Mouse (Mus musculus): ENCODE measurements around the gene C2cd2l. TPM values are rescaled to one million over a fixed set of nuclear protein-coding genes. Genes with fewer than 3 reads are reported as not detected.
"Not testable (repeated sequence)": the region's sequence is repeated elsewhere in the genome, so short reads cannot be mapped to it uniquely, and the experiment has no call there.

The C2cd2l gene
- polyA plus RNA-seq, 1 experiment from 2014 or later = 10.3 TPM

- ATAC-seq = peak; percentile 95
- Histone ChIP-seq H3K4me1 (ENCODE audit: insufficient read depth, low read depth, low read length) (no peaks in the 10 kb centered on the region), H3K27ac (ENCODE audit: low read length) (peak overlapping the region; percentile 91), H3K9me3 (ENCODE audit: low read length) (no peaks in the 10 kb centered on the region), H3K27me3 (replicated peaks; ENCODE audit: insufficient read depth, low read length) (no peaks in the 10 kb centered on the region), H3K4me2 (replicated peaks; ENCODE audit: low read depth, low read length) (peak overlapping the region; percentile 83), H3K9ac (replicated peaks; ENCODE audit: low read depth) (peak overlapping the region; percentile 73), H3K4me3 (ENCODE audit: low read depth, low read length) (peak overlapping the region; percentile 69), H3K36me3 (ENCODE audit: insufficient read depth, low read length) (no peaks in the 10 kb centered on the region; the same call in 1 of the 2 replicates)
- no peak; the same call in 1 of the 2 replicates for TF ChIP-seq CTCF (IDR thresholded peaks at IDR 0.05)
- TF ChIP-seq EP300 (IDR thresholded peaks at IDR 0.05) = peak; percentile 49; the same call in 1 of the 2 replicates
- peak; percentile 95 for DNase-seq (ENCODE audit: low spot score)
- WGBS = under 1% methylated on average over 38 of the region's 38 CpGs
Measured at GRCm38 (mm10) chr9:44326371-44327063, 6.4 kb upstream of the C2cd2l start.

DNA sequence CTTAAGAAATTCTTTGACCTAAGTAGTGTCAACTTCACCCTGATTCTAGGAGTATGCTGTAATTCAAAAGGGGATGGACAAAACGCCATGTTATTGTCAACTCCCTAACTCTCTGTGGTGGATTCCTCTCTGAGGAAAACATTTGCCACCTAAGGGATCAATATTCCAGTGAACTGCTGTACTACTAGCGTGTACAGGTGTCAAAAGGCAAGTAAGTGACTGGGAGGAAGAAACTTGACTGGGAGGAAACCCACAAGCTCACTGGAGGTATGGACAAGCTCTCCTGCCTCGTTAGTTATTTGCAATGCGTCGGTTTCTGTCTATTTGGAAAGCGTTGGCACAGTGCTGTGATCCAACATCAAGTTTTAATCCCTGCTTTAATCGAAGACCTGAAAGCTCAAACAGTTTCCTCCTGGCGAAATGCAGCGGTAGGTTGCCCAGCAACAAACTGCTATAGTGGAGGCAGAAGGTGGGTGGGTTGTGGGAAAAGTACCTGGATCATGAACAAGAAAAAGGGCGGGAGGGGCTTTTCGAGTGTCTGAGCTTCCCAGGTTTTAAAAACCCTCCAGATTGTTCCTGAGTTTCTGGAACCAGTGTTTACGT, 5.8 kb upstream of the C2cd2l start, which contains the start of gene Dpagt1:
Gene Dpagt1, plus strand, starts transcription at position 252 of the 603 bp plus-strand sequence.
- TF ChIP-seq CTCF (IDR thresholded peaks at IDR 0.05) = no peak
- no peak for TF ChIP-seq EP300 (IDR thresholded peaks at IDR 0.05)
- WGBS = 2% methylated on average over 12 of the region's 12 CpGs
- peak; percentile 7 for ATAC-seq

GRCm38 (mm10) chr9:44325032-44325767, 5.1 kb upstream of the C2cd2l start:
- peak overlapping the region; percentile 91 for H3K27ac ChIP-seq (ENCODE audit: low read length)
- H3K9ac ChIP-seq (replicated peaks; ENCODE audit: low read depth) = 0 out of 2 replicates have a peak overlapping the region, but pooled peaks have one; percentile 46
- DNase-seq (ENCODE audit: low spot score); H3K4me3 ChIP-seq (ENCODE audit: low read depth, low read length); ATAC-seq; H3K27me3 ChIP-seq (replicated peaks; ENCODE audit: insufficient read depth, low read length); H3K4me1 ChIP-seq (ENCODE audit: insufficient read depth, low read depth, low read length); H3K9me3 ChIP-seq (ENCODE audit: low read length); H3K36me3 ChIP-seq (ENCODE audit: insufficient read depth, low read length): not testable (repeated sequence)
- 0 out of 2 replicates have a peak overlapping the region, but pooled peaks have one; percentile 83 for H3K4me2 ChIP-seq (replicated peaks; ENCODE audit: low read depth, low read length)
- 56% methylated on average over 7 of the region's 8 CpGs for whole genome bisulfite sequencing
- 0 out of 2 replicates have a peak, but pooled peaks have one; percentile 2 for TF ChIP-seq CTCF (IDR thresholded peaks at IDR 0.05)

More for the DNA sequence above, 5.8 kb upstream of the C2cd2l start, which contains the start of gene Dpagt1:
- H3K4me2 ChIP-seq (replicated peaks; ENCODE audit: low read depth, low read length) = peak within 1 kb of the TSS; percentile 83
- no peak for DNase-seq (ENCODE audit: low spot score)
- H3K27me3 ChIP-seq (replicated peaks; ENCODE audit: insufficient read depth, low read length) = no peaks in the 10 kb centered on the region
- no peaks in the 10 kb centered on the region for H3K36me3 ChIP-seq (ENCODE audit: insufficient read depth, low read length)
- H3K4me1 ChIP-seq (ENCODE audit: insufficient read depth, low read depth, low read length) = peaks cover 2% of the 10 kb centered on the region; the same call in 1 of the 2 replicates
- H3K9me3 ChIP-seq (ENCODE audit: low read length) = no peaks in the 10 kb centered on the region
- H3K9ac ChIP-seq (replicated peaks; ENCODE audit: low read depth) = peak within 1 kb of the TSS; percentile 73
- peak within 1 kb of the TSS; percentile 69 for H3K4me3 ChIP-seq (ENCODE audit: low read depth, low read length)
- peak within 1 kb of the TSS; percentile 91 for H3K27ac ChIP-seq (ENCODE audit: low read length)

DNA sequence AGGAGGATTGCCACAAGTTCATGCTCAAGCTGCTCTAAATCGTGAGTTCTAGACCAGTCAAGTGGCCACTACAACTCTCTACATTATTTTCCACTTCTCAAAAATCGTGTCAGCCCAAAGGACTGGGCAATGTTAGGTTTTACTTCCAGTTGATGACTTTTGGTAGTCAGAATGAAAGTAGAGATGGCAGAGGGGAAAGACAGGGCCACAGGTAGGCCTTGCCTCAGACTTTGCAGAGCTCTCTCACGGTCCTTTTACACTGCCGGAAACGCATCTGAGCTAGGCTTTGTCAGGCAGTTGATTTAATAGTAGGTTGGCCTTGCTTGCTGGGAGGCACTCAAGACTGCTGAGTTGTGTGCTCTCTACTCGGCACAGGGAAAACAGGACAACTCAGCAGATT, 4.1 kb upstream of the C2cd2l start:
- peaks cover 7% of the 10 kb centered on the region for H3K4me1 ChIP-seq (ENCODE audit: insufficient read depth, low read depth, low read length)
- H3K9ac ChIP-seq (replicated peaks; ENCODE audit: low read depth) = no peak overlapping the region
- no peak overlapping the region for H3K4me2 ChIP-seq (replicated peaks; ENCODE audit: low read depth, low read length)
- H3K4me3 ChIP-seq (ENCODE audit: low read depth, low read length) = no peak overlapping the region
- ATAC-seq = no peak
- no peaks in the 10 kb centered on the region for H3K9me3 ChIP-seq (ENCODE audit: low read length)
- no peak overlapping the region for H3K27ac ChIP-seq (ENCODE audit: low read length)
- DNase-seq (ENCODE audit: low spot score) = no peak
- H3K36me3 ChIP-seq (ENCODE audit: insufficient read depth, low read length) = no peaks in the 10 kb centered on the region
- WGBS = 65% methylated on average over 6 of the region's 6 CpGs
- H3K27me3 ChIP-seq (replicated peaks; ENCODE audit: insufficient read depth, low read length) = no peaks in the 10 kb centered on the region
- no peak for TF ChIP-seq EP300 (IDR thresholded peaks at IDR 0.05)
- no peak for TF ChIP-seq CTCF (IDR thresholded peaks at IDR 0.05)

- not testable (repeated sequence) for H3K4me2 ChIP-seq (replicated peaks; ENCODE audit: low read depth, low read length); ATAC-seq; H3K4me3 ChIP-seq (ENCODE audit: low read depth, low read length); DNase-seq (ENCODE audit: low spot score); H3K27ac ChIP-seq (ENCODE audit: low read length); H3K9me3 ChIP-seq (ENCODE audit: low read length); H3K27me3 ChIP-seq (replicated peaks; ENCODE audit: insufficient read depth, low read length); H3K36me3 ChIP-seq (ENCODE audit: insufficient read depth, low read length); H3K9ac ChIP-seq (replicated peaks; ENCODE audit: low read depth)
- peak; percentile 25; the same call in 1 of the 2 replicates for TF ChIP-seq CTCF (IDR thresholded peaks at IDR 0.05)
- H3K4me1 ChIP-seq (ENCODE audit: insufficient read depth, low read depth, low read length) = peaks cover 12% of the 10 kb centered on the region
- WGBS = 61% methylated on average over 4 of the region's 4 CpGs
Measured at GRCm38 (mm10) chr9:44323656-44324055, 3.6 kb upstream of the C2cd2l start.

GRCm38 (mm10) chr9:44320799-44321133, 681 bp upstream of the C2cd2l start:
- ATAC-seq = peak; percentile 54
- H3K9ac ChIP-seq (replicated peaks; ENCODE audit: low read depth) = peak overlapping the region; percentile 39; the same call in 1 of the 2 replicates
- no peaks in the 10 kb centered on the region for H3K27me3 ChIP-seq (replicated peaks; ENCODE audit: insufficient read depth, low read length)
- peaks cover 16% of the 10 kb centered on the region for H3K4me1 ChIP-seq (ENCODE audit: insufficient read depth, low read depth, low read length)
- peak overlapping the region; percentile 88 for H3K27ac ChIP-seq (ENCODE audit: low read length)
- no peaks in the 10 kb centered on the region for H3K9me3 ChIP-seq (ENCODE audit: low read length)
- H3K4me2 ChIP-seq (replicated peaks; ENCODE audit: low read depth, low read length) = peak overlapping the region; percentile 89
- DNase-seq (ENCODE audit: low spot score) = peak; percentile 85
- WGBS = 20% methylated on average over 6 of the region's 6 CpGs
- H3K36me3 ChIP-seq (ENCODE audit: insufficient read depth, low read length) = peaks cover 1% of the 10 kb centered on the region; the same call in 1 of the 2 replicates
- H3K4me3 ChIP-seq (ENCODE audit: low read depth, low read length) = peak overlapping the region; percentile 69
- TF ChIP-seq CTCF (IDR thresholded peaks at IDR 0.05) (no peak), EP300 (IDR thresholded peaks at IDR 0.05) (no peak)

All from lung, postnatal 0 days (tissue).